Mouse (Mus musculus): ENCODE measurements around the gene Psmc3ip. TPM values are rescaled to one million over a fixed set of nuclear protein-coding genes. Genes with fewer than 3 reads are reported as not detected.

The Psmc3ip gene
- polyA plus RNA-seq, 1 experiment from 2014 or later, result 49.3 TPM

DNA sequence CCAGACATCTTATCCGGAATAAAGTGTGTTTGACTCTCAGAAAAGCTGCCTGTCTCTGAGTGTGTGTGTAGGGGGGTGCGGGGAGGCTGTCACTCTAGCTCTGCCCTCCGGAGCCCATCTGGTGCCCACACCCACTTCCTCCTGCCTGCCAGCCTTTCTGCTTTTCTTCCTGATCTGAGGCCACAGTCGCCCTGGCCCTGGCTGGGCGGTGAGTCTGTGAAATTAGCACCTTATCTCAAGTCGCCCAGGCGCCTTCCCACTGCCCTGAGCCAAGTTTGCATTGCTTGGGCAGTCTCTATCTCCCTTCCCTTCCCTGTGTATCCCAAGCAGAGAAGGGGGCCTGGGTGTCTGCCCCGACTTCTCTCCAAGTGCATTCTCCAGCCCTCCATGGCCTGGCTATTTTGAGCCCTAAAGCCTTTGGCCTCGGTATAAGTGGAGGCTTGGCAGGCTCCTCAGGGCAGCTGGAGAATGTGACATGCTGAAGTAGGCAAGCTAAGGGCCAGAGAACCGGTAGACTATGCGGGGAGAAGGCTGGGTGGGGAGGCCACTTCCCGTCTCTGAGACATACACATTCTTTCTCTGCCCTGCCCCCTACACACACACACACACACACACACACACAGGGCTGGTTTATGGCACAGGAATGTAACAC is 31.4 kb downstream of the Psmc3ip start:
- Histone ChIP-seq H3K4me2 (ENCODE audit: low read depth) (no peak overlapping the region), H3K9me3 (ENCODE audit: control insufficient read depth, low read length) (no peaks in the 10 kb centered on the region), H3K4me1 (ENCODE audit: control insufficient read depth, insufficient read depth, low read length) (peaks cover 8% of the 10 kb centered on the region), H3K36me3 (ENCODE audit: control insufficient read depth, insufficient read depth, low read length) (peaks cover 2% of the 10 kb centered on the region; the same call in 1 of the 2 replicates), H3K27me3 (ENCODE audit: control insufficient read depth, insufficient read depth, low read length) (no peaks in the 10 kb centered on the region), H3K9ac (ENCODE audit: low read length) (no peak overlapping the region), H3K27ac (ENCODE audit: low read depth, low read length) (peak overlapping the region; percentile 60), H3K4me3 (ENCODE audit: low read depth, low read length) (no peak overlapping the region)
- no peak for DNase-seq (ENCODE audit: low spot score)
- ATAC-seq (ENCODE audit: insufficient read depth, low FRiP score, low TSS enrichment), result no peak
- WGBS, result 60% methylated on average over 12 of the region's 12 CpGs

DNA sequence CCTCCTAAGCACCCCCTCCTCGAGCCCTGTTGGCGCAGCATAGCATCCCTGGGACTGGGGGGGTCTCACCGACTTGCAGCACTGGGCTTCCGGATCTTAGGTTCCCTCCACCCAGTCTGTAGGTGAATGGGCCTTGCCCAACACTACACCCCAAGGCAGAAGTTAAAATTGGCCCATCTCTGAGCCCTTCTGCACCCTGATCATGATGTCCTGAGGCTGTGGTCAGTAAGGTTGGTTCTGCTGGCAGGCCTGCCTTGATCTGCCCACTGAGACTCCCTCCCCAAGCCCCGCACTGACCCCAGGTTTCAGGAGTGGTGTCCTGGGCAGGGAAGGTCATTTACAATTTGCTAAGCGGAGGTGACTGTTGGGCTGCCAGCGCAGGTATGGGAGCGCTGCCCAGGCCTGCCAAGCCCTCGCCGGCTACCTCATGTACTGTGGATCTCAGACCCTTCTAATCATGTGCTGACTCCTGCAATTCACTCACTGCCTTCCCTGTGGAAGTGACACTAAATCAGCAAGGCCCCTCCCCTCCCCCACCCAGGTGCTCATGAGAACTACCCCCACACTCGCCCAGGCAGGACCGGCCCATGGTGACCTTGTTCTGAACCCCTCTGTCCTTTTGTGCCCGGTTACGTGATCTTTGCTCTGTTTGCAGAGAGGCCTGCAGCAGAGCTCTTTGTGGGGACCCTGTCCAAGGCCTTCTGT is 32.1 kb downstream of the Psmc3ip start:
- no peak overlapping the region for H3K4me3 ChIP-seq (ENCODE audit: low read depth, low read length)
- H3K27ac ChIP-seq (ENCODE audit: low read depth, low read length), result peak overlapping the region; percentile 60; the same call in 1 of the 2 replicates
- H3K4me2 ChIP-seq (ENCODE audit: low read depth), result no peak overlapping the region
- H3K4me1 ChIP-seq (ENCODE audit: control insufficient read depth, insufficient read depth, low read length), result peaks cover 8% of the 10 kb centered on the region
- no peak overlapping the region for H3K9ac ChIP-seq (ENCODE audit: low read length)
- ATAC-seq (ENCODE audit: insufficient read depth, low FRiP score, low TSS enrichment) (no peak), DNase-seq (ENCODE audit: low spot score) (no peak)
- 68% methylated on average over 14 of the region's 14 CpGs for WGBS
- H3K36me3 ChIP-seq (ENCODE audit: control insufficient read depth, insufficient read depth, low read length), result peaks cover 2% of the 10 kb centered on the region; the same call in 1 of the 2 replicates
- no peaks in the 10 kb centered on the region for H3K27me3 ChIP-seq (ENCODE audit: control insufficient read depth, insufficient read depth, low read length)
- H3K9me3 ChIP-seq (ENCODE audit: control insufficient read depth, low read length), result no peaks in the 10 kb centered on the region

DNA sequence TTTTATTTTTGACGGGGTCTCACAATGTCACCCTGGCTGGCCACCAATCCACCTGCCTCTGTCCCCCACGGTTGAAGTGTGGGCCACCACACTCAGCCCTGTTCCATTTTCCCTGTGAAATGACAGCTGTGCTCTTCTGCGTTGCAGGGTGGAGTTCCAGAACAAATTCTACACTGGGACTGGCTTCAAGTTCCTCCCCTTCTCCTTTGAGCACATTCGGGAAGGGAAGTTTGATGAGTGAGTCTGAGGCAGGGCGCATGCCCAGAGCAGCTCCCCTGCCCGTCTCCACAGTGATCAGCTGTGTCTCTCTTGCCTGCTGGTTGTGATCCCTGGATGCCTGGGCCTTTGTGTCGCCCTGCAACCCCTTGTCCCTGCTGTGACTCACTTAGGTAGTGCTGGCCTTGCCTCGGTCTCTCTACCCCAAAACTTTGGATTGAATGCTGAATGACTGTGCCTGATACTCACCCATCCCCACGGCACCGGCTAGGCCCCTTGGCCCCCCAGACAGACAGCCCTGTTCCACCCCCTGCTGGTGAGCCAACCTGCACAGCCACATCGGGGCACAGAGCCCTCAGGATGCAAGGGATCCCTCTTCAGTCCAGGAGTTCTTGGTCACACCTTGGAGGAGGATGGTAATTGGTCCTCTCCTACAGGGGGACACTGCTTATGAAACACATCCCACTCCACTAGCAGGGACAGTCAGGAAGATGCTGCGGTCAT is 32.9 kb downstream of the Psmc3ip start:
- WGBS, result 80% methylated on average over 12 of the region's 12 CpGs
- Histone ChIP-seq H3K9ac (ENCODE audit: low read length) (no peak overlapping the region), H3K36me3 (ENCODE audit: control insufficient read depth, insufficient read depth, low read length) (peaks cover 2% of the 10 kb centered on the region), H3K27ac (ENCODE audit: low read depth, low read length) (no peak overlapping the region), H3K4me2 (ENCODE audit: low read depth) (no peak overlapping the region), H3K27me3 (ENCODE audit: control insufficient read depth, insufficient read depth, low read length) (no peaks in the 10 kb centered on the region), H3K9me3 (ENCODE audit: control insufficient read depth, low read length) (no peaks in the 10 kb centered on the region), H3K4me1 (ENCODE audit: control insufficient read depth, insufficient read depth, low read length) (peaks cover 8% of the 10 kb centered on the region), H3K4me3 (ENCODE audit: low read depth, low read length) (no peak overlapping the region)
- ATAC-seq (ENCODE audit: insufficient read depth, low FRiP score, low TSS enrichment) (no peak), DNase-seq (ENCODE audit: low spot score) (no peak)

DNA sequence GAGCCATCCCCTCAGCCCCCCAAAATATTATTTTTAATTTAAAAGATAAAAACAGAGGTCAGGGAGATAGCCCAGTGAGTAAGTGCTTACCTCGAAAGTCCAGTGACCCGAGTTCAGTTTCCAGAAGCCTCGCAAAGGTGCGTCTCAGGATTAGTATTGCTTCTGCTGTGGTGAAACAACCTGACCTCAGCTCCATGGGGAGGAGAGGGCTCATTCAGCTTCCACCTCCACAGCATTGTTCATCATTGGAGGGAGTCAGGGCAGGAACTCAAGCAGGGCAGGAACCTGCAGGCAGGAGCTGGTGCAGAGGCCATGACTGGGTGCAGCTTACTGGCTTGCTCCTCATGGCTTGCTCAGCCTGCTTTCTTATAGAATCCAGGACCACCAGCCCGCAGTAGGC is 34.2 kb downstream of the Psmc3ip start:
- H3K4me1 ChIP-seq (ENCODE audit: control insufficient read depth, insufficient read depth, low read length), result peaks cover 8% of the 10 kb centered on the region
- peaks cover 2% of the 10 kb centered on the region for H3K36me3 ChIP-seq (ENCODE audit: control insufficient read depth, insufficient read depth, low read length)
- 90% methylated on average over 5 of the region's 5 CpGs for WGBS
- no peak for ATAC-seq (ENCODE audit: insufficient read depth, low FRiP score, low TSS enrichment)
- H3K4me3 ChIP-seq (ENCODE audit: low read depth, low read length), result no peak overlapping the region
- H3K27me3 ChIP-seq (ENCODE audit: control insufficient read depth, insufficient read depth, low read length), result no peaks in the 10 kb centered on the region
- H3K9ac ChIP-seq (ENCODE audit: low read length), result no peak overlapping the region
- DNase-seq (ENCODE audit: low spot score), result no peak
- no peak overlapping the region for H3K27ac ChIP-seq (ENCODE audit: low read depth, low read length)
- H3K4me2 ChIP-seq (ENCODE audit: low read depth), result no peak overlapping the region
- no peaks in the 10 kb centered on the region for H3K9me3 ChIP-seq (ENCODE audit: control insufficient read depth, low read length)

DNA sequence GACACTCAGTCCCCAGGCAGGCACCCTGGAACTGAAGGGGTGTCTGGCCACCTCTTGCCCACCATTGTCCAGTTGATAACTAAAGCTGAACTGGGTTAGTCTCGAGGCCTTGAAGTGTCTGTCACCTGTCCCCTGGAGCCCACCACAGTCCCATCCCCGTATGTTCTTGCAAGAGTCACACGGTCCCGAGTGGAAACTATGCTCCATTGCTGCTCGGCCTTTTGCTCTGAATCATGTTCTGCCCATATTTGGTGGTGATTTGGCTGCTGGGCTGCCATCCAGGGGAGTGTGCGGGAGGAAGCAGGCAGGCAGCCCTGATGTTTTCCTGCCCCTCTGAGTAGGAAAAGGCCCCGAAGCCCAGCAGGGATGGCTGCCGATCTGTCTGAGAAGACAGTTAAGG is 35.1 kb downstream of the Psmc3ip start:
- 75% methylated on average over 8 of the region's 8 CpGs for WGBS
- Histone ChIP-seq H3K27me3 (ENCODE audit: control insufficient read depth, insufficient read depth, low read length) (no peaks in the 10 kb centered on the region), H3K36me3 (ENCODE audit: control insufficient read depth, insufficient read depth, low read length) (peaks cover 2% of the 10 kb centered on the region), H3K9me3 (ENCODE audit: control insufficient read depth, low read length) (no peaks in the 10 kb centered on the region), H3K4me3 (ENCODE audit: low read depth, low read length) (no peak overlapping the region), H3K9ac (ENCODE audit: low read length) (no peak overlapping the region), H3K27ac (ENCODE audit: low read depth, low read length) (no peak overlapping the region), H3K4me1 (ENCODE audit: control insufficient read depth, insufficient read depth, low read length) (peaks cover 8% of the 10 kb centered on the region), H3K4me2 (ENCODE audit: low read depth) (no peak overlapping the region)
- no peak for DNase-seq (ENCODE audit: low spot score)
- no peak for ATAC-seq (ENCODE audit: insufficient read depth, low FRiP score, low TSS enrichment)

DNA sequence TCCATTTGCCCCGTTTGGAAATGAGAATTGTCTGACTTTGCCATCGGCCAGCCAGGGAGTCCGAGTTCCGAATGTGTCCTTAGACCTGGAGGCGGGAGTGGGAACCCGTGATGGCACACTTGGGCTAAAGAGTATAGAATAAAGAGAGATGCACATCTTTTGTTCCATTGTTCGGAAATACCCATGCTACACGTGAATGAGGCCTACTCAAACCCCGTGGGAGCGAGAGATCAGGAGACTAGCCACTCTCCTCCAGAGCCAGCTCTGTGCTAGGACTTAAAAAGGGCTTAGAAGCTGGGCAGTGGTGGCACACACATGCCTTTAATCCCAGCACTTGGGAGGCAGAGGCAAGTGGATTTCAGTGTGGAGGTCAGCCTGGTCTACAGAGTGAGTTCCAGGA is 35.8 kb downstream of the Psmc3ip start:
- Histone ChIP-seq H3K4me2 (ENCODE audit: low read depth) (no peak overlapping the region), H3K9me3 (ENCODE audit: control insufficient read depth, low read length) (no peaks in the 10 kb centered on the region), H3K27me3 (ENCODE audit: control insufficient read depth, insufficient read depth, low read length) (no peaks in the 10 kb centered on the region), H3K4me1 (ENCODE audit: control insufficient read depth, insufficient read depth, low read length) (peaks cover 8% of the 10 kb centered on the region), H3K4me3 (ENCODE audit: low read depth, low read length) (no peak overlapping the region), H3K36me3 (ENCODE audit: control insufficient read depth, insufficient read depth, low read length) (peaks cover 2% of the 10 kb centered on the region), H3K27ac (ENCODE audit: low read depth, low read length) (no peak overlapping the region), H3K9ac (ENCODE audit: low read length) (no peak overlapping the region)
- DNase-seq (ENCODE audit: low spot score), result no peak
- no peak for ATAC-seq (ENCODE audit: insufficient read depth, low FRiP score, low TSS enrichment)
- WGBS, result 83% methylated on average over 10 of the region's 10 CpGs

DNA sequence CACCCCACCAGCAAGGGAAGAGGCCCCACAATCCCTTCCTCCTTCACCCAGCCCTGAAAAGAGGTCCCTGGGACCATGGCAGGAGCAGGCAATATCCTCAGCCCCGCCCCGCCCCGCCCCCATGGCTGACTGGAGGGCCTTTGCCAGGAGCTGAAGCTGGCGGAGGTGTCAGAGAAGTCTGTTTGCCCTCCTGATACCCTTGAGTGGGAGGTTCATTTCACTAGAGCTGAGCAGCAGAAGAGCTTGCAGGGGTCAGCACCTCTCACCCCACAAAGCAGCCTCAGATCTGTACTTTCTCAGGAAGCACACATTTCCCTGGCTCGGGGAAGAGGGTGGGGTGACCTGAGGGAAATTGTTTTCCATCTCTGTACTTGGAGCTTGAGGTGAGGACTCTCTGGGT is 36.5 kb downstream of the Psmc3ip start:
- ATAC-seq (ENCODE audit: insufficient read depth, low FRiP score, low TSS enrichment) (no peak), DNase-seq (ENCODE audit: low spot score) (no peak)
- Histone ChIP-seq H3K9me3 (ENCODE audit: control insufficient read depth, low read length) (no peaks in the 10 kb centered on the region), H3K9ac (ENCODE audit: low read length) (no peak overlapping the region), H3K4me2 (ENCODE audit: low read depth) (no peak overlapping the region), H3K36me3 (ENCODE audit: control insufficient read depth, insufficient read depth, low read length) (peaks cover 2% of the 10 kb centered on the region), H3K4me1 (ENCODE audit: control insufficient read depth, insufficient read depth, low read length) (peaks cover 8% of the 10 kb centered on the region), H3K27me3 (ENCODE audit: control insufficient read depth, insufficient read depth, low read length) (no peaks in the 10 kb centered on the region), H3K27ac (ENCODE audit: low read depth, low read length) (no peak overlapping the region), H3K4me3 (ENCODE audit: low read depth, low read length) (no peak overlapping the region)
- 73% methylated on average over 5 of the region's 5 CpGs for WGBS

DNA sequence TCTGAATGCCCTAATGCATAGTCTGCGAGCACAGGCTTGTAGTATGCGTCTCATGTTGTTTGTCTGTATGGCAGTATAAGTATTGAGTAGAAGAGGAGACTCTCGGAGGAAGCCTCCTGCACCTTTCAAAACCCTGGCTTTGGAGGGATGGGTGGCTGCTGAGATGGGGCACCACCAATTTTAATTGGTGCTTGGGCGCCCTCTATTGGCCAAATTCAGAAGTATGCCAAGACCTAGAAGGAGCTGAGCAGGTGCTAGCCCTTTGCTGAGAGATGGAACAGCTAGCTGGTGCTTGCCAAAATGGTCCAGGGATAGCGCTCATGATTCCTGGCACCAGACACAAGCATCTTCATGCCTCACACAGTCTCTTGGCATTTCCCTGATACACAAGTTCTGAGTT is 37.4 kb downstream of the Psmc3ip start:
- H3K36me3 ChIP-seq (ENCODE audit: control insufficient read depth, insufficient read depth, low read length), result peaks cover 5% of the 10 kb centered on the region
- no peak overlapping the region for H3K27ac ChIP-seq (ENCODE audit: low read depth, low read length)
- ATAC-seq (ENCODE audit: insufficient read depth, low FRiP score, low TSS enrichment), result no peak
- peak; percentile 81 for DNase-seq (ENCODE audit: low spot score)
- H3K4me1 ChIP-seq (ENCODE audit: control insufficient read depth, insufficient read depth, low read length), result no peaks in the 10 kb centered on the region; the same call in 1 of the 2 replicates
- 45% methylated on average over 5 of the region's 5 CpGs for WGBS
- no peaks in the 10 kb centered on the region for H3K27me3 ChIP-seq (ENCODE audit: control insufficient read depth, insufficient read depth, low read length)
- no peak overlapping the region for H3K4me3 ChIP-seq (ENCODE audit: low read depth, low read length)
- no peaks in the 10 kb centered on the region for H3K9me3 ChIP-seq (ENCODE audit: control insufficient read depth, low read length)
- no peak overlapping the region for H3K9ac ChIP-seq (ENCODE audit: low read length)
- H3K4me2 ChIP-seq (ENCODE audit: low read depth), result no peak overlapping the region

Data from neural tube, embryonic 11.5 days (tissue).